Comparison of ENCODE assay signal across 22 mouse cellular contexts in the genomic region with DNA sequence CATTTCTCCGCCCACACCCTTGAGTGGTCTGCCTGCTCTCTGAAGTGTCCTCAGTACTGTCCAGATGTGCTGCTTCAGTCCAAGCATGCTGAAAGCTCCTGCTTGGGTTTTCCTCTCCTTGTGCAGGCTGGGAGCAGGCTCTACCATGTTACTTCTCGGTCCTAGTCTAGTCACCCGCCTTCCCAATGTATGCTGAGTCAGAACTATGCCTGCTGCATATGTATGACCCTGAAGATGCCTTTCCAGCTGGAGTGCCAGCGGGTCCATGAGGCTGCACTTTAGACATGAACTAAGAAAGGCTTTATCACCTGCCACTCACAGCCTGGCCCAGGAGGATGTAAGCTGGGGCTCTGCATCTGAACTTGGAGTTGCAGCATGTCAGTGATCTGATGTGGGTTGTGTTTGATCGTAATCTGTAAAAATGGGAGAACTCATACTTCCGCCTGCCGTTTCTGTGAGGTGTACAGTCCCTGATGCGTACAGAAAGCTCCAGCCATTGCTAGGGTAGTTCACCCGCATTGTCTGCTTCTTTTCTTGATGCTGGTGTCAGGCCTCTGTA. TPM values are rescaled to one million over a fixed set of nuclear protein-coding genes. Genes with fewer than 3 reads are reported as not detected.
A peak's percentile ranks its signal among the peaks of the same experiment; 100 is the strongest.
DNase-seq lines count a peak whose midpoint lies in the region; ATAC-seq and TF ChIP-seq lines count a peak whose summit lies in the region.
"Had no signal": no experiment of that assay in that cellular context is flagged by ENCODE, and none has a peak within 500 bp of the region (broad histone marks: within the 10 kb centered on the region; RNA-seq: fewer than 3 reads in every experiment).

No protein-coding gene starts in this region.

- no peak overlapping the region for H3K4me3 ChIP-seq in gastrocnemius, adult 2 months
- no peak overlapping the region for H3K4me3 ChIP-seq in G1E (ENCODE audit: low read depth, low read length)
- peak overlapping the region; percentile 50 for H3K4me3 ChIP-seq in megakaryocyte, embryonic 14.5 days (replicated peaks)
- H3K4me3 ChIP-seq: hindbrain, embryonic 15.5 days; liver, embryonic 15.5 days; neural tube, embryonic 13.5 days had no signal

- no peak for DNase-seq in gastrocnemius, adult 2 months
- DNase-seq in gastrocnemius, postnatal 10 days, result no peak
- no peak for DNase-seq in G1E (ENCODE audit: low spot score)
- DNase-seq in thymus, postnatal 14 days, result peak; percentile 61
- no peak for DNase-seq in adrenal gland, adult 18-20 months (ENCODE audit: low spot score in 2 of 2)
- DNase-seq in lung, postnatal 14 days, result no peak
- DNase-seq: adrenal gland, adult 2 months; cerebellum, adult 11-12 months; gastrocnemius, postnatal 14 days; heart, postnatal 10 days; kidney, adult 2 months; kidney, postnatal 14 days; layer of hippocampus, adult 9-11 months had no signal

- H3K9me3 ChIP-seq in G1E (replicated peaks), result no peaks in the 10 kb centered on the region
- no peaks in the 10 kb centered on the region for H3K9me3 ChIP-seq in megakaryocyte, embryonic 14.5 days
- H3K9me3 ChIP-seq: hindbrain, embryonic 15.5 days; liver, embryonic 15.5 days; neural tube, embryonic 13.5 days had no signal

- H3K36me3 ChIP-seq in G1E (replicated peaks), result peaks cover 95% of the 10 kb centered on the region
- H3K36me3 ChIP-seq in megakaryocyte, embryonic 14.5 days (replicated peaks; ENCODE audit: low read length), result peaks cover 71% of the 10 kb centered on the region

- TF ChIP-seq CTCF in gastrocnemius, adult 2 months (IDR thresholded peaks at IDR 0.05), result no peak
- TF ChIP-seq CTCF in G1E (IDR thresholded peaks at IDR 0.05; ENCODE audit: low read depth, low read length), result no peak

- H3K27ac ChIP-seq in gastrocnemius, adult 2 months, result peak overlapping the region; percentile 33; the same call in 1 of the 2 replicates
- H3K27ac ChIP-seq: hindbrain, embryonic 15.5 days; liver, embryonic 15.5 days; neural tube, embryonic 13.5 days had no signal

- no peaks in the 10 kb centered on the region for H3K27me3 ChIP-seq in G1E (ENCODE audit: insufficient read depth, low read length)
- no peaks in the 10 kb centered on the region for H3K27me3 ChIP-seq in megakaryocyte, embryonic 14.5 days (replicated peaks)
- H3K27me3 ChIP-seq: hindbrain, embryonic 15.5 days; liver, embryonic 15.5 days; neural tube, embryonic 13.5 days had no signal

- ATAC-seq in G1E (ENCODE audit: extremely low read depth, insufficient number of reproducible peaks, low FRiP score, poor library complexity, severe bottlenecking), result peak; percentile 22
- no peak for ATAC-seq in cerebellum, adult (ENCODE audit: insufficient number of reproducible peaks, low FRiP score, low TSS enrichment)
- ATAC-seq: forebrain, embryonic 16.5 days; lung, postnatal 0 days had no signal

- peaks cover 13% of the 10 kb centered on the region for H3K4me1 ChIP-seq in G1E (ENCODE audit: insufficient read depth, low read depth, low read length)
- H3K4me1 ChIP-seq in megakaryocyte, embryonic 14.5 days, result peaks cover 28% of the 10 kb centered on the region
- H3K4me1 ChIP-seq: hindbrain, embryonic 15.5 days; liver, embryonic 15.5 days; neural tube, embryonic 13.5 days had no signal

- intact Hi-C loops in gastrocnemius, adult 2 months (cut with DNase I), result no loop called here

RNA-seq across cellular contexts. Expression of a gene that starts 13.8 kb away (rescaled TPM):
- 10 to 100 TPM; 48.2 to 78.7 TPM for total RNA-seq in gastrocnemius, adult 2 months (2021)
- total RNA-seq in gastrocnemius, postnatal 10 days (2021), result 10 to 100 TPM; 46.9 to 47.5 TPM
- total RNA-seq in G1E (2014; fragmentation: Nextera tagmentation) (17.0 and 26.1 TPM in 2 replicates), G1E (2017) (41.7 and 48.6 TPM in 2 replicates)
- polyA plus RNA-seq in G1E (2012), result 14.5 and 15.8 TPM in 2 replicates
- 17.3 and 19.1 TPM in 2 replicates for polyA plus RNA-seq in megakaryocyte, embryonic 14.5 days (2012; ENCODE audit: insufficient read depth, low replicate concordance)
- total RNA-seq in adrenal gland, adult 18-20 months (2021), result 10 to 100 TPM; 28.7 to 39.0 TPM

RNA-seq across cellular contexts. Expression of a gene that starts 14.3 kb away (rescaled TPM):
- total RNA-seq in gastrocnemius, adult 2 months (2021), result 10 to 100 TPM; 65.9 to 91.4 TPM
- total RNA-seq in gastrocnemius, postnatal 10 days (2021), result 100 to 1,000 TPM; 126 to 134 TPM
- total RNA-seq in G1E (2014; fragmentation: Nextera tagmentation) (83.0 and 116 TPM in 2 replicates), G1E (2017) (50.9 and 51.6 TPM in 2 replicates)
- polyA plus RNA-seq in G1E (2012), result 19.5 and 29.9 TPM in 2 replicates
- polyA plus RNA-seq in megakaryocyte, embryonic 14.5 days (2012; ENCODE audit: insufficient read depth, low replicate concordance), result 18.1 TPM in 1 of 2 replicates, not detected in the other
- 10 to 100 TPM; 86.1 to 87.1 TPM for total RNA-seq in adrenal gland, adult 18-20 months (2021)

RNA-seq across cellular contexts. Expression of a gene that starts 28.5 kb away (rescaled TPM):
- total RNA-seq in gastrocnemius, adult 2 months (2021), result under 1 TPM; 0.11 to 0.15 TPM
- 1 to 10 TPM; 1.3 to 1.9 TPM for total RNA-seq in gastrocnemius, postnatal 10 days (2021)
- total RNA-seq in G1E (2014; fragmentation: Nextera tagmentation) (not detected in 2 replicates), G1E (2017) (0.05 and 0.06 TPM in 2 replicates)
- polyA plus RNA-seq in G1E (2012), result not detected in 2 replicates
- not detected in 2 replicates for polyA plus RNA-seq in megakaryocyte, embryonic 14.5 days (2012; ENCODE audit: insufficient read depth, low replicate concordance)
- under 1 TPM; 0.32 to 0.40 TPM for total RNA-seq in adrenal gland, adult 18-20 months (2021)
- total RNA-seq: common myeloid progenitor, adult 5-6 weeks; megakaryocyte-erythroid progenitor cell, adult 5-6 weeks had no signal

RNA-seq across cellular contexts. Expression of a gene that starts 29.8 kb away (rescaled TPM):
- total RNA-seq in gastrocnemius, adult 2 months (2021), result not detected
- 1 to 10 TPM in 1 of 2 experiments, under 1 TPM in 1; 0.52 to 1.0 TPM for total RNA-seq in gastrocnemius, postnatal 10 days (2021)
- total RNA-seq in G1E (2014; fragmentation: Nextera tagmentation), result not detected in 2 replicates
- total RNA-seq in G1E (2017), result not detected in 2 replicates
- polyA plus RNA-seq in G1E (2012), result 0.12 TPM in 1 of 2 replicates, not detected in the other
- 0.84 TPM in 1 of 2 replicates, not detected in the other for polyA plus RNA-seq in megakaryocyte, embryonic 14.5 days (2012; ENCODE audit: insufficient read depth, low replicate concordance)
- 1 to 10 TPM in 1 of 2 experiments, not detected in 1; 1.2 TPM for total RNA-seq in adrenal gland, adult 18-20 months (2021)
- total RNA-seq: adrenal gland, adult 2 months; heart, postnatal 10 days had no signal

RNA-seq across cellular contexts. Expression of a gene that starts 57.5 kb away (rescaled TPM):
- 1 to 10 TPM; 2.9 to 4.6 TPM for total RNA-seq in gastrocnemius, adult 2 months (2021)
- 1 to 10 TPM; 5.8 to 7.0 TPM for total RNA-seq in gastrocnemius, postnatal 10 days (2021)
- not detected in 2 replicates for total RNA-seq in G1E (2014; fragmentation: Nextera tagmentation)
- total RNA-seq in G1E (2017), result 0.22 TPM in 1 of 2 replicates, not detected in the other
- polyA plus RNA-seq in G1E (2012), result not detected in 2 replicates
- polyA plus RNA-seq in megakaryocyte, embryonic 14.5 days (2012; ENCODE audit: insufficient read depth, low replicate concordance), result 4.5 and 13.7 TPM in 2 replicates
- 1 to 10 TPM; 3.7 to 5.2 TPM for total RNA-seq in adrenal gland, adult 18-20 months (2021)
